Mouse (Mus musculus) right cerebral cortex, postnatal 14 days (tissue): Measurements from ENCODE around the gene Atp6v0a2.

Source experiments
- DNase-seq: peaks from one replicate; pipeline ENCODE4 v3.0.0; 2022

Atp6v0a2 gene

DNA sequence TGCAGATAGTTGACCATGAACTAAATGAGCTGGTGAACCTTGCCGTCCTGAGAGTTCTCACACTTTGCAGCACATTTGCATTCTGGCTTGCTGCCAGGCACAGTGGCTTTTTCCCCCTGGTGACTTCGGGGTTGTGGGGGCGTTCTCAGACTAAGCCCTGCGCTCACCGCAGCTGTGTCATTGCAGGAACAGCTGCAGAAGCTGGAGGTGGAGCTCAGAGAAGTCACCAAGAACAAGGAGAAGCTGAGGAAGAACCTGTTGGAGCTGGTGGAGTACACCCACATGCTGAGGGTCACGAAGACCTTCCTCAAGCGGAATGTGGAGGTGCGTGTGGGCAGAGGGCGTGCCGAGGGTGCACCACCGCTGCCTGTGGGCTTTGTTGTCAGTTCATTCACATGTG is 8.9 kb downstream of the Atp6v0a2 start:
- DNase-seq: no peak

DNA sequence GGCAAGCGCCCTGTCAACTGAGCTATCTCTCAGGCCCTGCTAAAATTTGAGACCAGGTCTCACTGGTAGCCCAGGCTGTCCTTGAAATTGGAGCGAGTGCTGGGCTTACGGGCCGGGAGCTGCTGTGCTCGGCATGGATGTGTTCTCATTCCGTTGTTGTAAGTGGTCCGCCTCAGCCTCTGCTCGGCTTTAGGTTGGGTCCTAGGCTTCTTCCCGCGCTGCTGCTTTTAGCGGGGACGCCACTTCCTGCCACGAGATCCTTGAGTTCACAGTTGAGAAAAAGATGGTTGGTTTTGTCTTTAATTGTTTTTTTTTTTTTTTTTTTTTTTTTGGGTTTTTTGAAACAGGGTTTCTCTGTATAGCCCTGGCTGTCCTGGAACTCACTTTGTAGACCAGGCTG is 9.5 kb downstream of the Atp6v0a2 start:
- DNase-seq: no peak

DNA sequence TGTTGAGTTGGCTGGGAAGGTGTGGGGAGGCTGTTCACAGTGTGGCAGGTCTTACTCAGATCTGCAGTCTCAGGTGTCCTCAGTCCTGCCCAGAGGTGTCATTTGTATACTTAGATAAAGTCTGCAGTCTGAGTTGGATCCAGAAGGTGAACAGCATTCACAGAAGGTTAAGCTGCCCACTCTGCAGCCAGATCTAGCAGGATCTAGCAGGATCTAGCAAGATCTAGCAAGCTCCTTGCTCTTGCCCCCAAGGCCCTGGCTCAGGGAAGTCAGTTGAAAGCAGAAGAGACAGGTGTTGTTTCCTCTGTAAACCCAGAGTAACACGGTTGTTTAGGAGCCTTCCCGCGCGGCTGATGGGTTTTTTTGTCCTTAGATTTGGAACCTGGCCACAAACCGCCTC is 85.4 kb downstream of the Atp6v0a2 start:
- DNase-seq: no peak

DNA sequence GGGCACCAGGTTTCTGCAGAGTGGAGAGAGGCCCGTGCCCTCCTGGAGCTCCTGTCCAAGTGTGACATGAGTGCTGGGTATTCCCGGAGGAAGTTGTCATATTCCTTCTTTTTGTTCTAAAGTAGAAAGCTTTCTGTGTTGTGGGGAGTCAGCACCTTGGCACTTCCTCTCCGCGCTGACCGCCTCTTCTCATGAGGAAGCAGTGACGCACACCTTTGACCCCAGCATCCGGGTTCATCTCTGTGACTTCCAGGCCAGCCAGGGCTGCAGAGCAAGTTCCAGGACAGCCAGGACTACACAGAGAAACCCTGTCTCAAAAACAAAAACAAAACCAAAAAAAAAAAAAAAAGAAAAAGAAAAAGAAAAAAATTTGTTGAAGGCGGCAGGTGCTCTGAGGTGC is 86.8 kb downstream of the Atp6v0a2 start:
- no peak for DNase-seq

DNA sequence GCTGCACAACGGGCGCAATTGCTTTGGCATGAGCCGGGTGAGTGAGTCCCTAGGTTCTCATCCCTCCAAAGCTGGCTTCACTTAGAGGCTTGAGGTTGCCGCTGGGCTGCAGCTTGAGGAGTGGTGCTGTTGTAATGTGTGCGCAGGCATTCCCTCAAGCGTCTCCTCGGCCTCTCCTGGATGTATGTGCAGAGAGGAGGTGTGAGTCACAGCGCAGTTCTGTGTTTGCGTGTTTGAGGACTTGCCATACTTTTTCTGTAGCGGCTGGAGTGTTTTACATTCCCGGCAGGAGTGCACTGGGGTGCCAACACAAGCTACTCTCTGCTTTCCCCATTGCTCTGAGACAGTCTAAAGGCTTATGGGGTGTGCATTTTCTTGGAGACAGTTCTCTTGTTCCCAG is 89.6 kb downstream of the Atp6v0a2 start:
- DNase-seq: no peak

DNA sequence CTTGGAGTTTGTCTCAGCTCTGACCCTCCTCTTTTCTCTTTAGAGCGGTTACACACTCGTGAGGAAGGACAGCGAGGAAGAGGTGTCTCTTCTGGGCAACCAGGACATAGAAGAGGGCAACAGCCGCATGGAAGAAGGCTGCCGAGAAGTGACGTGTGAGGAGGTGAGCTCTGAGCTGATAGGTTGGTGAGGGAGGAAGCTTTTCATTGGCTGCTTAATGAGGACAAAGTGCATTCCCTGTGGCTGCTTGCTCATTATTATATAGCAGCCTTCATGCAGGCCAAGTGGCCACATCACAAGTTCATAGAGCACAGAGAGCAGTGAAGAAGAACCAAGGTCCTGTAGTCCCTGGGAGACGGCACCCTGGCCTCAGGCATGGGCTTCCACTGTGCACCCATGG is 90.0 kb downstream of the Atp6v0a2 start:
- DNase-seq: no peak

DNA sequence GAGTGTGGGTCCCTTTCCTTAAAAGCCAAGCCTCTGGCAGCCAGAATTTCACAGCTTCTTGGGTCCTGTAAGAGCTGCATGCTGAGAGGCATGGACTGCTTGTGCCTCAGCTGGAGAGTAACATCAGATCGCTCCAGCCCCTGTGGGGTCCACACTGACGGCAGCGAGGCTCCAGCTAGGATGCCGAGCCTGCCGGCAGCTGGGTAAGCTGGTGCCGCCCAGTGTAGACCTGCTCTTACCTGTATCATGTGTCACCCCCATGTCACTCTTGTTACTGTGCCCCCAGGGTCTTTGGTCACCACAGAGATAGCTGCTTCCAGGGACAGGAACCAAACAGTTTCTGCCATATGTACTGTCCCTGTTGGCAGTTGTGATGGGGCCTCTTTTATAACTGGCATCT is 94.7 kb downstream of the Atp6v0a2 start:
- DNase-seq: no peak

DNA sequence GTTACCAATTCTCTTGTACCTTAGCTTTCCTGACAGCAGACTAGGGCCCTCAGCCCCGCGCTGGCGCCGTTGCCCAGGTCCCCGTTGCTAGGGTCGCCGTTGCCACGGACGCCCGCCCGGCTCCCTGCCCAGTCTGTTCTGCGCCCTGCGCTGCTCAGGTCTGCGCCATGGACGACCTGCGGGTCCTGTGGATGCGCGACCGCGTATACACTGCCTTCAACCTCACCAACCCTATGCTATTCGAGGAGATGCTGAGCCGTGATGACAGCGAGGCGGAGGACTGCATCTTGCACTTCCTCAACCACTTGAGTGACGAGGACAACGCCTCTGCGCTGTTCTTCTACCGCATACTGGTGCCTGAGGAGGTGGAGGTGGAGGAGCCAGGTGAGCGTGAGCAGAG is 96.6 kb downstream of the Atp6v0a2 start, which contains the start of gene Dnah10:
Gene Dnah10 (plus strand): TSS at position 89 of the 400 bp plus-strand sequence.
- peak; percentile 42 for DNase-seq

DNA sequence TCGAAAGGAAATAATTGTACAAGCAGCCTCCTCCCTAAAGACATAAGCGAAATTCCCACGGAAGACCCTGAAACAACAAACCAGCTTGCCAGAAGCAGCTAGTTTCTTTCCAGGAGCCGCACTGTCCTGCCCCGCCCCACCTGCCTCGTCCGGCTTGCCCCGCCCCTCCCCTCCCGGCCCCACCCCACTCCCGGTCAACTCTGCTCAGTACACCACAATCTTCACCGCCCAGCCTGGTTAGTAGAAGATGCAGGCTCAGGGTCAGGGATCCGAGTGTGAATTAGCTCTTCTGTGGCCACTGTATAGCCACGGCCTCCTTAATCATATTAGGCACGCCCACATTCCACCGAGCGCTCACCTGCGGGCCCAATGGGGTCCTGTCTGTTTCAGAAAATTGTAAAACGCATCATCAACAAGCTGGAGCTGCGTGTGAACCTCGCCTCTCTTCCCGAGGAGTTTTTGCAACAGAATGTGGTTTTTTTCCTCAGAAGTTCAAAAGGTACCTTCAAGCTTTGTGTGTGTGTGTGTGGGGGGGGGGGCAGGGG is 101.4 kb downstream of the Atp6v0a2 start:
- DNase-seq: no peak

DNA sequence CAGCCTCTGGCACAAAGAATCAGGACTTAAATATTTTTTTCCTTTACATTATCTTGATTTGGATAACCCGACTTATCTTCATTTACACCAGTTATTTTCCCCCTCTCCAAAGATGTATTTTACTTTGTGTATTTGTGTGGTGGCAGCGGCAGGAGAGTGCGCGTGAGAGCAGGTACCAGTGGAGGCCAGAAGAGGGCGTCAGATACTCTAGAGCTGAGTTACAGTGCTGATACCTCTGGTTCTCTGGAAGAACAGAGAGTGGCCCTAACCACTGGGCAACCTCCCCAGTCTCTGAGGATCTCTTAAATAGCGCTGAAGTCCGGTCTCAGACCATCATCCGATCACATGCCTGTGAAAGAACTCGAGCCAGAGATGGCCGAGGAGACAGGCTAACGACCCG is 105.6 kb downstream of the Atp6v0a2 start:
- no peak for DNase-seq

DNA sequence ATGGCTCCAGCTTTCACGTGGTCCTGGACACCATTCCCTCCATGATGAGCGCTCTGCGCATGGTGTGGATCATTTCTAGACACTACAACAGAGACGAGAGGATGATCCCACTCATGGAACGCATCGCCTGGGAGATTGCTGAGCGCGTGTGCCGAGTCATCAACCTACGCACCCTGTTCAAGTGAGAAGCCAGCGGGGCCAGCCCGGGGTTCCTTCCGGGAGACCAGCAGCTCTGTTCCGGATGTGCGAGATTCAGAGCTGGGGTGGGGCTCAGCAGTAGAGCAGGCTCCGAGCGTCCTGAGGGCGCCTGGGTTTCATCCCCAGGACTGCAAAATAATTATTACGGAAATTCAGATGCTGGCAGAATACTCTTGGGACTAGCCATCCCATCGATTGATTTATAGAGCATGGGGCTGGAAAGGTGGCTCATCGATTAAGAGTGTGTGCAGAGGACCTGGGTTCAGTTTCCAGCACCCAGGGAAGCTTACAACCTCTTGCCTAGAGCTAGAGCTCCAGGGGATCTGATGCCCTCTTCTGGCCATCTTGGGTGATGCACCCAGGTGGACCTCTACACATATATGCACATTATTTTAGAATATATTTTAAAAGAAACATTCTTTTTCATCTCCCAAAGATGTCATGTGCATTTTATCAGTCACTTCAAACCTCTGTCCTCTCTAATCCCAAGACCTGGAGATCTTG is 113.7 kb downstream of the Atp6v0a2 start:
- DNase-seq: no peak

DNA sequence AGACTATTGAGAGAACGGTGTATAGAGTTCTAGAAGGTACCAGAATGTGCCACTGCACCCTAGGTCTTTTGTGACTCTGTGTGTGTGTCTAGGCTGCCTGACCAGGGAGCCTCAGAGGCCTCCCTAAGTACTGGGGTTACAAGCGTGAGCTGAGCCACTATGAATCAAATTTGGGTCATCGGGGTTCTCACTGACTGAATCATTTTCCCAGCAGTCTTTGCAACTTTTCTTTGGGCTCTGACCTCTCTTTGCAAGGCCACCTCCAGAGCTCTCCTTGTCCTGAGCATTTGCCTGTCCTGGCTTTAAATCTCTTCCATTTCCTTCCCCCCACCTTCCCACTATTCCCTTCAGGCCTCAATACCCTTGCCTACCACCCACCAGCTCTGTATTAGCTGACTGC is 115.5 kb downstream of the Atp6v0a2 start:
- no peak for DNase-seq

DNA sequence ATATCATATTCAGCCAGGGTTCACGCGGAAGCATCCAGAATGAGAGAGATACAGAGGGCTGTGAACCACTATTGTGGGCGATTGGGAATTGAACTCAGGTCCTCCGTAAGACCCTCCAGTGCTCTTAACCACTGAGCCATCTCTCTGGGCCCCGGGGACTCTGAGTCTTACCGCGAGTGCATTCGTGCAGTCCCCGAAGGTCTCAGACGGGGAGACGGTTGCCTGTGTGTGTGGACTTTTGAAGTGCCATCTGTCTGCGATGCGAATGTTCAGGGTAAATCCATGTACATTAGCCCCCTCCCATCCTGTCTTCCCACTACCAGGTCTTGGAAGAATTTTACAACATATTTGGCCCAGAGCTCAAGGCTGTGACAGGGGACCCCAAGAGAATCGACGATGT is 117.8 kb downstream of the Atp6v0a2 start:
- DNase-seq: no peak

DNA sequence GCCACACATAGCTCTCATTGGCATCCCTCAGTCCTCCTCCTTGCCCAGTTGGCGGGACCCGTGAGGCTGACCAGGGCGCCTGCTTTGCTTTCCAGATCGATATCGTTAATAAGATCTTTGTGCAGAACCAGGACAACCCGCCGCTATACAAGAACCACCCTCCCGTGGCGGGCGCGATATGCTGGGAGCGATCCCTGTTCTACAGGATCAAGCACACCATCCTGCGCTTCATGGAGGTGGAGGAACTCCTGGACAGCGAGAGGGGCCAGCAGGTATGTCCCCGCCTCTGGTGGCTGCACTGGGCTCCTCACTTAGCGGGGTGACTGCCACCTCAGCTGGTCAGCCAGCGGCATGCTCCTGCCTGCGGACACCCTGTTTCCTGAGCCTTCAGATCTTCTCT is 119.9 kb downstream of the Atp6v0a2 start:
- DNase-seq: no peak

DNA sequence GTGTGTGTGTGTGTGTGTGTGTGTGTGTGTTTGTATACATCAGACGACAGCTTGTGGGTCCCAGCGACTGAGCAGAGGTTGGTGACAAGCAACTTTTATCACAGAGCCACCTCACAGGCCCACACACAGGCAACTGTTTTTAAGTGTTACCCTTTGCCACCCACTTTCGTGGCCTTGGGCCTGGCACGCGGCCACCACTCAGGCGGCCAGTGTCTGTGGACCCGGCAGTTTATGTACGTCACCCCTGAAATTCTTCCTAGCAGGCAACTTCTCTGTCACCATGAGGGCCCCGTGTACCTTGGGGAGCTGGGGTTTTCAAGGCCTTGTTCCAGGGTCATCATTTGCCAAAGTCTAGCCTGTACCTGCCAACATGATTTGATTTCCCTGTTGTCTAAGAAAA is 123.3 kb downstream of the Atp6v0a2 start:
- DNase-seq: no peak

DNA sequence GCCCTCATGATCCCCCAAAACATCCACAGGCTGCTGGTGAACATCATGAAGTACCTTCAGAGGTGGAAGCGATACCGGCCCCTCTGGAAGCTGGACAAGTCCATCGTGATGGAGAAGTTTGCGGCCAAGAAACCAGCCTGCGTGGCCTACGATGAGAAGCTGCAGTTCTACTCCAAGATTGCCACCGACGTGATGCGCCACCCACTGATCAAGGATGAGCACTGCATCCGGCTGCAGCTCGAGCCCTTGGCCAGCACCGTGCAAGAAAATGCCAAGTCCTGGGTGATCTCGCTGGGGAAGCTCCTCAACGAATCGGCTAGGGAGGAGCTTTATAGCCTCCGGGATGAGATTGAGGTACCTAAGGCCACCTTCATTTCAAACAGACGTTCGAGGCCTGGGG is 132.6 kb downstream of the Atp6v0a2 start:
- DNase-seq: no peak

DNA sequence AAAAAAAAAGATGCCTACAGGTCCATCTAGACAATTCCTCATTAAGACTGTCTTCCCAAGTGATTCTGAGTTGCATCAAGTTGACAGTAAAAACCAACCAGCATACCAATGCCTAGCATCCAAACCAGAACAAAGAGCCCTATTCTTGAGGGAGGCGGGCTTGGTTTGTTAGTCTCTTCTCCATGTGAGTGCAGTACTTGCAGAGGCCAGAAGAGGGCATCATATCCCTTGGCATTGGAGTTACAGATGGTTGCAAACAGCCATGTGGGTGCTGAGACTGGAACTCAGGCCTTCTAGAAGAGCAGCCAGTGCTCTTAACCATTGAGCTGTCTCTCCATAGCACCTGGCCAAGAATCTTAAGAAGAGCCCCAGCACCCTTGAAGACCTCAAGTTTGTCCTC is 133.4 kb downstream of the Atp6v0a2 start:
- no peak for DNase-seq
